Mouse (Mus musculus): ENCODE results near the gene Gm7030.
"Not testable (repeated sequence)": the region's sequence is repeated elsewhere in the genome, so short reads cannot be mapped to it uniquely, and the experiment has no call there.

Gm7030 gene

GRCm38 (mm10) chr17:36135421-36136231, 6.4 kb upstream of the Gm7030 start:
- not testable (repeated sequence) for DNase-seq (ENCODE audit: low read depth, low spot score)

- no peak for DNase-seq (ENCODE audit: low read depth, low spot score)
These were observed 2.5 kb upstream of the Gm7030 start for GRCm38 (mm10) chr17:36131516-36132265.

GRCm38 (mm10) chr17:36128525-36128924, 700 bp downstream of the Gm7030 start:
- DNase-seq (ENCODE audit: low read depth, low spot score), result not testable (repeated sequence)

- not testable (repeated sequence) for DNase-seq (ENCODE audit: low read depth, low spot score)
These were observed 5.1 kb downstream of the Gm7030 start for GRCm38 (mm10) chr17:36124111-36124510.

GRCm38 (mm10) chr17:36121352-36122020, 7.7 kb downstream of the Gm7030 start, which contains the start of gene Gm19684:
Gene Gm19684, plus strand, starts transcription at chr17:36121678.
- DNase-seq (ENCODE audit: low read depth, low spot score), result not testable (repeated sequence)

GRCm38 (mm10) chr17:36120839-36121238, 8.4 kb downstream of the Gm7030 start:
- DNase-seq (ENCODE audit: low read depth, low spot score), result not testable (repeated sequence)

GRCm38 (mm10) chr17:36116545-36116944, 12.7 kb downstream of the Gm7030 start:
- DNase-seq (ENCODE audit: low read depth, low spot score), result not testable (repeated sequence)

- peak; percentile 16 for DNase-seq (ENCODE audit: low read depth, low spot score)
These were observed 15.1 kb downstream of the Gm7030 start for GRCm38 (mm10) chr17:36113979-36114593.

GRCm38 (mm10) chr17:36111510-36111868, 17.7 kb downstream of the Gm7030 start:
- not testable (repeated sequence) for DNase-seq (ENCODE audit: low read depth, low spot score)

- DNase-seq (ENCODE audit: low read depth, low spot score), result not testable (repeated sequence)
These were observed 18.4 kb downstream of the Gm7030 start for GRCm38 (mm10) chr17:36110641-36111509.

GRCm38 (mm10) chr17:36110129-36110528, 19.1 kb downstream of the Gm7030 start:
- DNase-seq (ENCODE audit: low read depth, low spot score), result not testable (repeated sequence)

GRCm38 (mm10) chr17:36102091-36102490, 27.1 kb downstream of the Gm7030 start:
- DNase-seq (ENCODE audit: low read depth, low spot score), result not testable (repeated sequence)

GRCm38 (mm10) chr17:36099603-36100002, 29.6 kb downstream of the Gm7030 start:
- DNase-seq (ENCODE audit: low read depth, low spot score), result not testable (repeated sequence)

GRCm38 (mm10) chr17:36093936-36094335, 35.3 kb downstream of the Gm7030 start:
- DNase-seq (ENCODE audit: low read depth, low spot score), result no peak

GRCm38 (mm10) chr17:36092520-36092919, 36.7 kb downstream of the Gm7030 start:
- not testable (repeated sequence) for DNase-seq (ENCODE audit: low read depth, low spot score)

GRCm38 (mm10) chr17:36091933-36092332, 37.3 kb downstream of the Gm7030 start:
- DNase-seq (ENCODE audit: low read depth, low spot score), result not testable (repeated sequence)

- not testable (repeated sequence) for DNase-seq (ENCODE audit: low read depth, low spot score)
These were observed 43.2 kb downstream of the Gm7030 start for GRCm38 (mm10) chr17:36085976-36086375.

GRCm38 (mm10) chr17:36083870-36084451, 45.3 kb downstream of the Gm7030 start:
- DNase-seq (ENCODE audit: low read depth, low spot score), result no peak

GRCm38 (mm10) chr17:36083266-36083869, 45.9 kb downstream of the Gm7030 start:
- DNase-seq (ENCODE audit: low read depth, low spot score), result no peak
